Mouse (Mus musculus) CD4-positive, CD25-positive, alpha-beta regulatory T cell, adult 4 months (primary cell): ENCODE measurements around the gene Fuk. TPM values are rescaled to one million over a fixed set of nuclear protein-coding genes. Genes with fewer than 3 reads are reported as not detected.
"Not testable (repeated sequence)": the region's sequence is repeated elsewhere in the genome, so short reads cannot be mapped to it uniquely, and the experiment has no call there.

Source experiments
- ATAC-seq: one replicate; pipeline ENCODE4 v1.8.0; 2017
- polyA plus RNA-seq, 2 experiments: library from polyadenylated mRNA; unstranded; fragments of 100-300 nt; shearing (Covaris generic); gene quantifications; one replicate each; pipeline ENCODE4 v1.2.1; 2017

Gene Fuk
- polyA plus RNA-seq, 2 experiments from 2014 or later, result 1.3 to 2.4 TPM

DNA sequence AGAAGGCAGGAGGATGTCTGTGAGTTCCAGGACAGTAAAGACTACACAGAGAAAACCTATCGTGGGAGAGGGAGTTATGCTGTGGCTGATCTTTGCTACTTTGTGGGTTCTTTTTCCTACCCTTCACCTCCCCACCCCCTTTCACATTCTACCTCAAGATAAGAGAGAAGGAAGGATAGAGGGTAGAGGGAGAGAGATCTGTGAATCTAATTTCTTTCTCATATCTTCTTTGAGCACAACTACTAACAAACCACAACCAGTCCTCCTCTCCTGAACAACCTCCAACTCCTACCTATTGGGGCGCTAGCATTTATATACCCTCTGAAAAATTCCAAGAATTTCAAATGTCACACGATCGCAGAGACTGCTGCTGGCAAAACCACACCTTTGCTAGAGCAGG is 24.4 kb downstream of the Fuk start:
- no peak for ATAC-seq

DNA sequence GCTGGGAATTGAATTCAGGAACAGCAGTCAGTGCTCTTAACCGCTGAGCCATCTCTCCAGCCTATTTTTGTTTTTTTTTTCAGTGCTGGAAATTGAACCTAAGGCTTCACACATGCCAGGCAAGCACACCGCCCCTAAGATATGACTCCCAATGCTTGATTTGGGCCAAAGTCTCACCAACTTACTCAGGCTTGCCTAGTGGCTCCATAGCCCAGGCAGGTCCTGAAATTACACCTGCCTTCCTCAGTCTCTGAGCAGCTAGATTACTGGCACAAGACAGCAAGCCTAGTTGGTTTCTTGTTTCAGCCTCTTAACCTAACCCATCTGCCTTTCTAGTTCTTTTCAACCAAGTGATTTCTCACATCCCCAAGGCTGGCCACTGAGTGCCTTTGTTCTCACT is 31.8 kb downstream of the Fuk start:
- no peak for ATAC-seq

DNA sequence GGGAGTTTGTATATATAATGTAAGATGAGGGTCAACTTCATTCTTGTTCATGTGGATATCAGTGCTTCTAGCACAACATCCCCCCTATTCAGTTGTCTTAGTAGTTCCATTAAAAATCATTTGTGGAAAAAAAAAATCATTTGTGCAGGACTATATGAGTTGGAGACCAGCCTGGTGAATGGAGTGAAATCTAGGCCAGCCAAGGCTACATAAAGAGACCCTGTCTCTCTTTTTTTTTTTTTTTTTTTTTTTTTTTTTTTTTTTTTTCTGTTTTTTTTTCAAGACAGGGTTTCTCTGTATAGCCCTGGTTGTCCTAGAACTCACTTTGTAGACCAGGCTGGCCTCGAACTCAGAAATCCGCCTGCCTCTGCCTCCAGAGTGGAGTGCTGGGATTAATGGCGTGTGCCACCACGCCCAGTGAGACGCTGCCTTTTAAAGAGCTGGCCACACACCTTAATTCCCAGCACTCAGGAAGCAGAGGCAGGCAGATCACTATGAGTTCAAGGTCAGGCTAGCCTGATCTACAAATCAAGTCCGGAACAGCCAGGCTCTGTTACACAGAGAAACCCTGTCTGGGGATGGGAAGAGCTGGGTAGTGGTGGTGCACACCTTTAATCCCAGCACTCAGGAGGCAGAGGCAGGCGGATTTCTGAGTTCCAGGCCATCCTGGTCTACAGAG is 40.8 kb downstream of the Fuk start:
- ATAC-seq, result not testable (repeated sequence)

DNA sequence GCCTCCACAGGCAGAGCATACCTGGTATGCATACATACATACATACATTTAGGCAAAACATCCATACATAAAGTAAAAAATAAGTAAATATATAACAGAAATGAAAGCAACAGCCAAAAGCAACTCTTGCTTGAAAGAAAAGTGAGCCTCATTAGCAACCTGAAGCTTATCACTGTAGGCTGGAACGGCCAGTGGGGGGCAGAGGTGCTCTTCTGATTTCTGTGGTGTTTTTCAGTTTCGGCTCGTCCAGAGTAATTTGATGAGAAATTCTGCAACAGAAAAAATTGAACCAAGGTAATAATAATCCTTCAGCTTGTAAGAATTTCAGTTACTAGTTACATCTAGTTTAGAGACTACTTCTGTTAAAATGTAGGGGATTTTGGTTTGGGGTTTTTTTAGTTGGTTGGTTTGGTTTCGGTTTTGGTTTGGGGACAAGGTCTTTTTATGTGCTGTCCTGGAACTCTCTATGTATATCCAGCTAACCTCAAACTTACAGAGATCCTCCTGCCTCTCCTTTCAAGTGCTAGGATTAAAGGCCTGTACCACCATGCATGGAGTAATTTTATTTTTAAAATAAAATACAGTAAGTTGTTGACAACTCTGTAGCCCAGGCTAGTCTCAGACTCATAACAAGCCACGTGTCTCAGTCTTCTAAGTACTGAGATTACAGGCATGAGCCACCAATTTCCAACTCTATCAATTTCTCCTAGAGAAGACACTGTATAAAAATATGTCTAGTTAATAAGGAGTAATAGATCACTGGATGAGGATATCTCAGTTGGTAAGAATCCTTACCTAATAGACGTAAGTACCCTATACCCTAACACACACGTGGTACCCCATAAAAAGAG is 42.4 kb downstream of the Fuk start:
- ATAC-seq, result peak; percentile 80

DNA sequence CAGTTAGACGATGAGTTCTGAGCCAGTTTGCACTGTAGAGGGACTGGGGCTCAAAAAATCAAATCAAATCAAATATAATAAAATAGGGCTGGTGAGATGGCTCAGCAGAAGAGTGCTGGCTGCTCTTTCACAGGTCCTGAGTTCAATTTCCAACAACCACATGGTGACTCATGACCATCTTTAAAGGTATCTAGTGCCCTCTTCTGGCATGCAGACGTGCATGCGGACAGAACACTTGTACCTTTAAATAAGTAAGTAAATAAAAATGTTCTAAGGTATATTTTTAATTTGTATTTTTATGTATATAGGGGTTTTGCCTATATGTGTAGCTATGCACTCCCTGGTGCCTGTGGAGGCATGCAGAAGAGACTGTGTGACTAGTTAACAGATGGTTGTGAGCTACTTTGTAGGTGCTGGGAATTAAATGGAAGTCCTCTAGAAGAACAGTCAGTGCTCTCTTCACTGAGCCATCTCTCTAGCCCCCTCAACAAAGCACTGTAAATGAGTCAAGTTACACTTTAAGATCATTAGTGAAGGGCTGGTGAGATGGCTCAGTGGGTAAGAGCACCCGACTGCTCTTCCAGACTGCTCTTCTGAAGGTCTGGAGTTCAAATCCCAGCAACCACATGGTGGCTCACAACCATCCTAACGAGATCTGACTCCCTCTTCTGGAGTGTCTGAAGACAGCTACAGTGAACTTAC is 45.4 kb downstream of the Fuk start:
- ATAC-seq, result no peak

DNA sequence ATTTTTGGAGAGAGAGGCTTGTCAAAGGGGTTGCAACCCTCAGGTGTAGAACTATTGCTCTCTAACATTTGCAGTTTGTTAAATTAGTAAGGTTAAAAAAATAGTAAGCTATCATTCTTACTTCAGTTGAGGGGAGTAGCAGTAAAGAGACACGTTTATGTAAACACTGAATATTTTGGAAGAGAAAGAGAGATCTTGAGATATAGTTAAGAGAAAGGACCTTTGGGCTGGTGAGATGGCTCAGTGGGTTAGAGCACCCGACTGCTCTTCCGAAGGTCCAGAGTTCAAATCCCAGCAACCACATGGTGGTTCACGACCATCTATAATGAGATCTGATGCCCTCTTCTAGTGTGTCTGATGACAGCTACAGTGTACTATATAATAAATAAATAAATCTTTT is 46.2 kb downstream of the Fuk start:
- not testable (repeated sequence) for ATAC-seq

DNA sequence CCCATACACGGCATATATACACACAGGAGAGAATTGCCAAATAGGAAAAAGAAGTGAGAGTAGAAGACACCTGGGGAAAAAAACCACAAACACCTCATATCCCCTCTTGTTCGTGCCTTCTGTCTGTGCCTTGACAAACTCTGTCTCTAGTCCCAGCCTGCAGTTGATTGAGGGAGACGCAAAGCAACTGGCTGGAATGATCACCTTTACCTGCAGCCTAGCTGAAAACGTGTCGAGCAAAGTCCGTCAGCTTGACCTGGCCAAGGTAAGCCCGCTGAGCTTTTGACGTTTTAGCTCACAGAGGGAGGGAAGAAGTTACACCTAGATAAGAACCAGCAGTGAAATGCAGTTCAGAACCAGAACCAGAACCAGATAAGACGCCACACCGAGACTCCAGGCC is 51.1 kb downstream of the Fuk start:
- ATAC-seq, result no peak

DNA sequence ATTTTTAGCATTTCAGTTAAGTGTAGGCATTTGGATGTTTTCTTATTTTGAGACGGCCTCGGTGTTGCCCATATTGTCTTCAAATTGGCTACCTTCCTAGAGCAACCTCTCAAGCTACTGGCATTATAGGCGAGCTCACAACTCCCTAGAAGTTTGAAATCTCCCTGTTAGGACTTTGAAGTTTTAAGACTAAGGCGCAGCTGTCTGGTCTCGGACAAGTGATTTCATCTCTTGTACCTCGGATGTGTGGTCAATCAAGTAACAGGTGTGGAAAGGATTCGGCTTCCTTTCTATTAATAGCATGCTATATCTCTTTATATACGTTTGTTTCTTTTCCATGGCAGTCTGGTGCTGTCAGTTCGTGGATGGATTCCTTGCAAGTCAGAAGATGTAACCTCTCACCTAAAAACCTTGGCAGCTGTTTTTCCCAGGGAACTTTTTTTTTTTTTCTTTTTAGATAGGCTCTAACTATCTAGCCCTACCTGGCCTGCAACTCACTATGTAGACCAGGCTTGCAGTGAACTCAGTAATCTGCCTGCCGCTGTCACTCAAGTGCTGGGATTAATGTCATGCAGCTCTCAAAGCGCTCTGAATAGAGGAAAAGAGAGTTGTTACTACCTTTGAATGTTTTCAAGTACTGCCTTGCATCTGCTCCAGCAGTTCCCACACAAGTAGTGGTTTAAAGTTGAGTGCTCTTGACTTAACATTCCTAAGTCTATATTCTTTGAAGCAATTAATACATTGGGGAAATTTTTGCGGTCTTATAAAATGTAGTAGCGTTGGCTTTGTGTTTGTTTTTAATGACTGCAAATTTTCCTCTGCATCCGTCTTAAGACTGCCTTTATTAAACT is 54.4 kb downstream of the Fuk start:
- ATAC-seq, result no peak

DNA sequence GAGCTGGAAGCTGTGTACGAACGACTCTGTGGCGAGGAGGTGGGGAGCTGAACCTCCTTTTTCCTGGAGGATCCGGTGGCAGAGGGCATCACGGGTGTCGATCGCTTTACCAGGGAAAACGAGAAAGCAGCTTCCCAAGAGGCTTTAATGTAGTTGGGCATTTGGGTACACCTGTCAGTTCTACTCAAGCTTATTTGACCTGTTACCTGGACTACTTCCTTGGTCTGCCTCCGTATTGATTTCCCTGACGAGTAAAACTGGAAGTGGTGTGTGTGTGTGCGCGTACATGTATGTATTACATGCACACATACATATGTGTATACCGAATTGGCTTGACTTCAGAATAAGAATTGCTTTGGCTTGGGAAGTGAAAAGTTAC is 55.1 kb downstream of the Fuk start:
- ATAC-seq, result peak; percentile 6

DNA sequence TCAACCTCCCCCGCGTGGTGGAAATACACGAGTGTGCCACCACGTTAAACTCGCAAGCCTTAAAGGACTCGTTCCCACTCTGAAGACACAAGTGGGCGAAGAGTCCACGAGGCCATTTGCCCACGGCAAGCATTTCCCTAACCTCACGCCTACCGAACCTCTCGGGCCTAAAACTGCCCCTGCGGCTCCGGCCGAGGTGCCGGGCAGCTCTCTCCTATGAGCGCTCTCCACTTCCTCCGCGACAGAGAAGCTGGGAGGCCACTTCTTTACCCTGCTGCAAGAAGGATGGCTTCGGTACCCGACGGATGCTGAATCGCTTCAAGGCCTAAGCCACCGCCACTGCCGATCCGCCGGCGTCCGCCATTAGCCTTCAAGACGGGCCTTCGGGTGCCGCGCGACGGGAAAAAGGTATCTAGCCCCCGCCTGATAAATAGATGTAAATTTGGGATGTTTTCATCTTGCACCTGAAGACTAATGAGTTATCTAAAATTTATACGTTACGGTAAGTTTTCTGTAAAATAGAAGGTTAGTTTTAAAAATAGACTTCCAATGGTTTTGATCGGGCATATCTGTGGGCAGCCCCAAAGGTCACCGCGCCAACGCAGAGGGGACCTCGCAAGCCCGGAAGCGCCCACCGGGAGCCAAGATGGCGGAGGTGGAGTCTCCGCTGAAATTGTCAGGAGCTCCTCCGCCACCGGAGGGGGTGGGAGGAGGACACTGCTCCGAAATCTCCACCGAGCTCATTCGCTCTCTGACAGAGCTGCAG is 55.7 kb downstream of the Fuk start, which contains the start of the genes Cog4 and Sf3b3:
Cog4 (plus strand) TSS at position 196 of the 766 bp plus-strand sequence.
Sf3b3 (minus strand) TSS at position 383 of the 766 bp plus-strand sequence.
- ATAC-seq, result peak; percentile 85

DNA sequence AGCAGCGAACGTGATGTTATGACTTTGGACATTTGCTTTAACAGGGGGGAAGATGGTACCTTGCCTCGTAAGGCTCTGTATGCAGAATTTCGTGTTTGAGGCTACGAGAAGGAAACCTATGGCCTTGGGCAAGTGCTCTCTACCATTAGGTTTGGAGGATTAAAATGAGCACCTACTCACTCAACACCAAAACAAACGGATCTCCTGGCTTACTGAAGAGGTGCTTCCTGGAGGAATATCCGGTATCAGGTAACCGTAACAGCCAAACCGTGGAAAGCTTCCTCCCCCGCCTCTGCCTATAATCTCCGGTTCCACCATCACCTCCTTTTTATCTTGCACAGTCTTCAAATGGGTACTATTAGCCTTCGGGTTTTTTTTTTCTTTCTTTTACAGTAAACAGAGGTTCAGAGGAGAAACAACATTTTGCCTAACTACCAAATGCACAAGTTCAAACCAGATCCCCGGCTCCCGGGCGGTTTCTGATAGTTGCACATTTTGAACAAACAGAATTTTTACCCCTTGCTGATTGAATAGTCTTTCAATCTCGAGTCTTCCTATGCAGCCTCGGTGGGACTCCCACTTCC is 56.4 kb downstream of the Fuk start:
- ATAC-seq, result peak; percentile 38

DNA sequence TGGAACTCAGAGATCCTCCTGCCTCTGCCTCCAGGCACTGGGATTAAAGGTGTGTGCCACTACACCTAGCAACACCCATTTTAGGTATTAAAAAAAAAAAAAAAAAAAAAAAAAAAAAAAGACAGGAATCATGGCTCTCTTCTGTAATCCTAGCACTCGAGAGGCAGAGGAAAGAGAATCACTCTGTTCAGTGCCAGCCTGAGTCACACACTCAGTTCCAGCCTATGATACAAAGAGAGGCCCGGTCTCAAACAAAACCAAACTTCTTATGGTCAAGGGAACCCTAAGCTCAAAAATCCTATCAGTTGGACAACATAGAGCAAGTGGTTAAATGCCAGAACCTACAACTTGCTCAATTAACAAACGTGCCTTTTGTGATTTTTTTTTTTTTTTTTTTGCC is 57.3 kb downstream of the Fuk start:
- no peak for ATAC-seq

DNA sequence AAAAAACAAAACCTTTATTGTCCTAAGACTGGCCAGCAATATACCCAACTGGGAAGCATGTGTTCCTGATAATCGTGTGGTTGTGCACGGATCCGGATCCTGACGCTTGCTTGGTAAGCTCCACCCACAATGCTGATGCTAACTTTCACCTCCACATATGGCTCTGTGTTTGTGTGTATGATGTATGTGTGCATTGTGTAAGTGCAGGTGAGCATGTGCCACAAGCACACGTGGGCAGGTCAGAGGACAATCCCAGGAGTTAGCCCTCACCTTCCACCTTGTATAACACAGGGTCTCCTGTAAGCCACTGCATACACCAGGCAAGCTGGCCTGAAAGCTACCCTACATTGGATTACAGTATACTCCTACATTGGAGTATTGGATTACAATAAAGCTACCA is 59.1 kb downstream of the Fuk start:
- ATAC-seq, result no peak

DNA sequence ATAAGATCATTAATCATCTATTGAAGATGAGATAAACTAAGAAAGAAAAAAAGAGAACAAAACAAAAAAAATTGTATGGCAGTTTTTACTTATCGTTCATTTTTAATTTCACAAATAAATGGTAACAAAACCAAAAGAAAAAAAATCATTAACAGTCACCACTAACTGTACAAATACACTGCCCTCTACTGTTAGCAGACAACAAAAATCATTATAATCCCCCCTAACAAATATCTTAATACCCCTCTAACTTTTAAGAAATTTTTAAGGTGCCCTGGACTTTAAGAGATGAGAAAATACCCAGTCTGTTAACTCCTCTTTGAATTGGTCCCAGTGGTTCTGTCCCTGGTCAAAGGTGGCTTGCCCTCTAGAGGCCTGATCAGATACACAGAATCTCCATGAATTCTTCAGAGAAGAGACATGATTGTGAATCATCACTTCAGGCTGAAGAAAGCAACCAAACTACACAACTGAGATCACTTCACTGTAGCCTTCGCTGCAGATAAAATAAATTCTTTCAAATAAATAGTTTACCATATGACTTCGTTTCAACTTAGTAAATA is 60.2 kb downstream of the Fuk start:
- ATAC-seq, result no peak

Other genes starting within 250 kb of the Fuk start
- gene Mtss1l, start 181.0 kb downstream of the Fuk start, polyA plus RNA-seq, result not detected
- not detected for gene Il34, start 96.6 kb downstream of the Fuk start, polyA plus RNA-seq
- gene Cog4, start 55.9 kb downstream of the Fuk start, polyA plus RNA-seq, result 10 to 100 TPM; 57.7 to 94.5 TPM
- 100 to 1,000 TPM in 1 of 2 experiments, 10 to 100 TPM in 1; 98.5 to 141 TPM for gene Sf3b3, start 55.7 kb downstream of the Fuk start, polyA plus RNA-seq
- 10 to 100 TPM in 1 of 2 experiments, 1 to 10 TPM in 1; 7.5 to 12.4 TPM for gene St3gal2, start 17.4 kb upstream of the Fuk start, polyA plus RNA-seq
- gene Ddx19a, start 95.3 kb upstream of the Fuk start, polyA plus RNA-seq, result 10 to 100 TPM; 13.8 to 13.9 TPM
- 10 to 100 TPM in 1 of 2 experiments, 1 to 10 TPM in 1; 5.5 to 12.0 TPM for gene Ddx19b, start 129.3 kb upstream of the Fuk start, polyA plus RNA-seq
- 10 to 100 TPM; 18.6 to 38.6 TPM for gene Aars, start 130.7 kb upstream of the Fuk start, polyA plus RNA-seq
- not detected for gene Exosc6, start 153.9 kb upstream of the Fuk start, polyA plus RNA-seq
- gene Clec18a, start 189.9 kb upstream of the Fuk start, polyA plus RNA-seq, result not detected
- gene Pdpr, start 192.1 kb upstream of the Fuk start, polyA plus RNA-seq, result 10 to 100 TPM in 1 of 2 experiments, 1 to 10 TPM in 1; 7.2 to 11.4 TPM